Mouse (Mus musculus) cortical plate, adult 2 months (tissue): ENCODE data around the gene Cxcr4.

ENCODE experiments used
- CTCF ChIP-seq: fragments of 200-500 bp; IDR thresholded peaks from 2 replicates; pipeline ENCODE4 v1.5.1; 2011; ENCODE audit warnings: mild to moderate bottlenecking, control low read depth, low read length; ENCODE audit not compliant: insufficient read depth; ENCODE audit errors: extremely low read depth
- POLR2A ChIP-seq: fragments of 200-500 bp; IDR thresholded peaks from 2 replicates; pipeline ENCODE4 v1.6.1; 2011; ENCODE audit warnings: mild to moderate bottlenecking, low read length, control low read depth; ENCODE audit not compliant: insufficient read depth; ENCODE audit errors: extremely low read depth

GRCm38 (mm10) chr1:128639707-128640107 lies 47.6 kb upstream of the Cxcr4 start:
- TF ChIP-seq CTCF: no peak
- no peak for TF ChIP-seq POLR2A
